ENCODE assay signal across 8 mouse cellular contexts in genomic region chr12:99406697-99407317, GRCm38 (mm10).
DNase-seq lines count a peak whose midpoint lies in the region; ATAC-seq and TF ChIP-seq lines count a peak whose summit lies in the region.

No protein-coding gene starts in this region.

- TF ChIP-seq CTCF in hindbrain, postnatal 0 days (IDR thresholded peaks at IDR 0.05; ENCODE audit: low read depth) = no peak
- no peak for TF ChIP-seq CTCF in CH12.LX (conservative IDR thresholded peaks at IDR 0.05 in 1 of 2, IDR thresholded peaks at IDR 0.05 in 1 of 2; ENCODE audit: low read depth in 2 of 2, low read length in 2 of 2)

- no peaks in the 10 kb centered on the region for H3K36me3 ChIP-seq in hindbrain, embryonic 11.5 days (ENCODE audit: control insufficient read depth, insufficient read depth, low read length)
- no peaks in the 10 kb centered on the region for H3K36me3 ChIP-seq in hindbrain, postnatal 0 days (ENCODE audit: insufficient read depth, low read length)
- peaks cover 0 to 7% of the 10 kb centered on the region in 2 experiments for H3K36me3 ChIP-seq in CH12.LX (replicated peaks in 1 of 2; ENCODE audit: control insufficient read depth in 1 of 2, insufficient read depth in 1 of 2, low read length in 1 of 2)
- H3K36me3 ChIP-seq in forebrain, embryonic 14.5 days (ENCODE audit: control insufficient read depth, insufficient read depth, low read length) = no peaks in the 10 kb centered on the region

- peak overlapping the region; percentile 2; the same call in 1 of the 2 replicates for H3K27ac ChIP-seq in hindbrain, embryonic 11.5 days (ENCODE audit: low read depth, low read length)
- H3K27ac ChIP-seq in hindbrain, postnatal 0 days = no peak overlapping the region; the same call in 1 of the 2 replicates
- H3K27ac ChIP-seq in CH12.LX (ENCODE audit: insufficient read depth, low read depth) = no peak overlapping the region
- H3K27ac ChIP-seq in forebrain, embryonic 14.5 days (ENCODE audit: low read depth, low read length) = peak overlapping the region; percentile 16; the same call in 1 of the 2 replicates

- H3K4me2 ChIP-seq in hindbrain, embryonic 11.5 days (replicated peaks; ENCODE audit: low read depth, low read length) = no peak overlapping the region
- H3K4me2 ChIP-seq in hindbrain, postnatal 0 days (ENCODE audit: low read depth, low read length) = no peak overlapping the region
- peak overlapping the region; percentile 87 for H3K4me2 ChIP-seq in CH12.LX (ENCODE audit: insufficient read depth, low read depth, poor library complexity, severe bottlenecking)
- no peak overlapping the region for H3K4me2 ChIP-seq in forebrain, embryonic 14.5 days (ENCODE audit: low read length)

- no peak for DNase-seq in hindbrain, embryonic 11.5 days (ENCODE audit: low spot score)
- DNase-seq in hindbrain, postnatal 0 days (ENCODE audit: low spot score) = no peak
- no peak for DNase-seq in CH12.LX (ENCODE audit: extremely low read depth)
- DNase-seq in forebrain, embryonic 14.5 days (ENCODE audit: low spot score) = peak; percentile 44
- no peak for DNase-seq in layer of hippocampus, adult 8-10 months (ENCODE audit: low spot score in 2 of 2)
- DNase-seq in left cerebral cortex, adult 11 months (ENCODE audit: low spot score) = no peak
- DNase-seq in right cerebral cortex, postnatal 25 days = no peak

- H3K4me3 ChIP-seq in hindbrain, embryonic 11.5 days (ENCODE audit: low read depth, low read length) = no peak overlapping the region
- no peak overlapping the region for H3K4me3 ChIP-seq in hindbrain, postnatal 0 days (ENCODE audit: low read length)
- H3K4me3 ChIP-seq in CH12.LX (replicated peaks in 1 of 3; ENCODE audit: low read depth in 2 of 3, low read length in 2 of 3, poor library complexity in 1 of 3) = peak overlapping the region; percentile 40 to 62 (median 45)
- H3K4me3 ChIP-seq in forebrain, embryonic 14.5 days (ENCODE audit: low read depth, low read length) = no peak overlapping the region

- no peaks in the 10 kb centered on the region for H3K9me3 ChIP-seq in hindbrain, embryonic 11.5 days (ENCODE audit: control insufficient read depth, low read length)
- H3K9me3 ChIP-seq in hindbrain, postnatal 0 days (ENCODE audit: low read length) = no peaks in the 10 kb centered on the region
- H3K9me3 ChIP-seq in CH12.LX (replicated peaks; ENCODE audit: low read length) = peaks cover 2% of the 10 kb centered on the region
- H3K9me3 ChIP-seq in forebrain, embryonic 14.5 days (replicated peaks; ENCODE audit: control insufficient read depth, low read length) = no peaks in the 10 kb centered on the region; the same call in 1 of the 2 replicates

- ATAC-seq in hindbrain, embryonic 11.5 days (ENCODE audit: low FRiP score) = no peak
- ATAC-seq in hindbrain, postnatal 0 days = no peak
- ATAC-seq in forebrain, embryonic 14.5 days = no peak
- peak; percentile 62 for ATAC-seq in megakaryocyte, adult 5-6 weeks (ENCODE audit: poor library complexity, severe bottlenecking)

- H3K79me2 ChIP-seq in CH12.LX (replicated peaks; ENCODE audit: control insufficient read depth, extremely low read depth, insufficient read depth, poor library complexity, severe bottlenecking) = no peaks in the 10 kb centered on the region

- no peaks in the 10 kb centered on the region for H3K27me3 ChIP-seq in hindbrain, embryonic 11.5 days (ENCODE audit: control insufficient read depth, insufficient read depth, low read length)
- H3K27me3 ChIP-seq in hindbrain, postnatal 0 days (ENCODE audit: insufficient read depth, low read length) = no peaks in the 10 kb centered on the region
- no peaks in the 10 kb centered on the region for H3K27me3 ChIP-seq in CH12.LX (replicated peaks)
- no peaks in the 10 kb centered on the region for H3K27me3 ChIP-seq in forebrain, embryonic 14.5 days (replicated peaks; ENCODE audit: control insufficient read depth, insufficient read depth, low read length)

- dilution Hi-C loops in CH12.LX (cut with MboI; ENCODE audit: extremely low pct_ligation_motif_present, extremely low pct_unique_long_range_greater_than_20kb, low sequenced_read_pairs) = no loop called here

- no peak for TF ChIP-seq RAD21 in CH12.LX (IDR thresholded peaks at IDR 0.05; ENCODE audit: low read depth, low read length)

- 82% methylated on average over 15 of the region's 15 CpGs for WGBS in hindbrain, embryonic 11.5 days
- 61% methylated on average over 15 of the region's 15 CpGs for WGBS in hindbrain, postnatal 0 days
- 56% methylated on average over 15 of the region's 15 CpGs for WGBS in forebrain, embryonic 14.5 days

- H3K4me1 ChIP-seq in hindbrain, embryonic 11.5 days (replicated peaks; ENCODE audit: control insufficient read depth, insufficient read depth, low read length) = no peaks in the 10 kb centered on the region
- no peaks in the 10 kb centered on the region for H3K4me1 ChIP-seq in hindbrain, postnatal 0 days (ENCODE audit: insufficient read depth, low read length)
- peaks cover 0 to 30% of the 10 kb centered on the region in 2 experiments; a peak in 3 of 4 replicates for H3K4me1 ChIP-seq in CH12.LX (ENCODE audit: control insufficient read depth in 1 of 2, insufficient read depth in 2 of 2)
- peaks cover 7% of the 10 kb centered on the region; the same call in 1 of the 2 replicates for H3K4me1 ChIP-seq in forebrain, embryonic 14.5 days (ENCODE audit: control insufficient read depth, insufficient read depth, low read length)

- no peak overlapping the region for H3K9ac ChIP-seq in hindbrain, embryonic 11.5 days (ENCODE audit: low read depth, low read length)
- no peak overlapping the region for H3K9ac ChIP-seq in hindbrain, postnatal 0 days (replicated peaks; ENCODE audit: low read length)
- H3K9ac ChIP-seq in CH12.LX (ENCODE audit: insufficient read depth, low read depth) = peak overlapping the region; percentile 69
- no peak overlapping the region for H3K9ac ChIP-seq in forebrain, embryonic 14.5 days (ENCODE audit: low read length)

- no peak for TF ChIP-seq EP300 in CH12.LX (IDR thresholded peaks at IDR 0.05; ENCODE audit: low read length)

- no peak for TF ChIP-seq POLR2A in CH12.LX (IDR thresholded peaks at IDR 0.05; ENCODE audit: low read depth, low read length)

- in situ Hi-C loops in CH12.LX (cut with MboI; ENCODE audit: low pct_ligation_motif_present, low pct_unique_long_range_greater_than_20kb, low sequenced_read_pairs) = no loop called here

TF ChIP-seq in CH12.LX, 34 proteins besides CTCF, POLR2A, EP300 and RAD21:
- TF ChIP-seq BHLHE40 (IDR thresholded peaks at IDR 0.05; ENCODE audit: low read depth, low read length) = 0 out of 2 replicates have a peak, but pooled peaks have one; percentile 32
- 0 out of 2 replicates have a peak, but pooled peaks have one; percentile 15 for TF ChIP-seq ZNF384 (IDR thresholded peaks at IDR 0.05; ENCODE audit: low read depth, low read length)
- TF ChIP-seq GABPA (IDR thresholded peaks at IDR 0.05; ENCODE audit: insufficient replicate concordance, low read depth, low read length) = no peak
- TF ChIP-seq IRF4 (IDR thresholded peaks at IDR 0.05; ENCODE audit: low read depth, low read length) = no peak
- no peak for TF ChIP-seq JUND (conservative IDR thresholded peaks at IDR 0.05; ENCODE audit: low read depth, low read length)
- TF ChIP-seq E2F4 (IDR thresholded peaks at IDR 0.05; ENCODE audit: insufficient replicate concordance, low read depth, low read length) = no peak
- TF ChIP-seq ZMIZ1 (IDR thresholded peaks at IDR 0.05; ENCODE audit: low read depth, low read length) = no peak
- no peak for TF ChIP-seq MYC (IDR thresholded peaks at IDR 0.05; ENCODE audit: low read depth, low read length)
- TF ChIP-seq ETS1 (conservative IDR thresholded peaks at IDR 0.05; ENCODE audit: low read depth, low read length) = no peak

Comparison
In these comparisons a context has a peak if more than half of its experiments do, and no peak if none do; other contexts are left out.
1. H3K27ac ChIP-seq: peak in hindbrain, embryonic 11.5 days (single experiment) and forebrain, embryonic 14.5 days (single experiment); none in hindbrain, postnatal 0 days (single experiment) and CH12.LX (single experiment).
2. H3K4me3 ChIP-seq: peak in CH12.LX (3 of 3); none in hindbrain, embryonic 11.5 days (single experiment), hindbrain, postnatal 0 days (single experiment) and forebrain, embryonic 14.5 days (single experiment).